Mouse (Mus musculus): ENCODE results near the gene March6.

DNA sequence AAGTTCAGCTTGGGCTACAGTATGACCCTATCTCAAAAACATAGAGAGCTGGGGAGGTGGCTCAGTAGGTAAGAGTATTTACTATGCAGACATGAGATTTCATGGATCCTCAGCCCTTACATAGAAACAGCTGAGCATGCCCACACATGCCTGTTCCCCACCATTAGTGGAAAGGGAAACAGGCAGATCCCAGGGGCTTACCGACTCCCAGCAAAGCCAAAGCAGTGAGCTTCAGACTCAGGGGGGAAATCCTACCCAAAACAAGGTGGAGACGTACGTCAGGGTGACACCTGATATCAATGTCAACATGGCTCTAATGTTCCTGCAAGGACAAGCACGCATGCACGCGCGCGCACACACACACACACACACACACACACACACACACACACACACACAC lies 99.0 kb downstream of the March6 start:
- TF ChIP-seq CTCF (IDR thresholded peaks at IDR 0.05; ENCODE audit: low read depth, low read length) (no peak), POLR2A (IDR thresholded peaks at IDR 0.05; ENCODE audit: extremely low read depth, insufficient read depth, low read length) (no peak)

All from liver, adult 2 months (tissue).